Mouse (Mus musculus) MEL (cell line): ENCODE measurements around the gene Rsg1.

Source experiments
- CTCF ChIP-seq, 3 experiments: IDR thresholded peaks in 2 of 3; conservative IDR thresholded peaks in 1 of 3; 2 replicates each; pipeline ENCODE4 v1.5.1; 2011 to 2012; ENCODE audit warnings: low read length in 3 of 3, low read depth in 2 of 3, mild to moderate bottlenecking in 2 of 3, improper control_type of control experiment in 1 of 3, inconsistent platforms in 1 of 3, mixed read lengths in 1 of 3, moderate library complexity in 1 of 3; ENCODE audit not compliant: control insufficient read depth in 1 of 3, insufficient read depth in 1 of 3, poor library complexity in 1 of 3, severe bottlenecking in 1 of 3
- POLR2AphosphoS5 ChIP-seq: IDR thresholded peaks from 2 replicates; pipeline ENCODE4 v1.6.1; 2012; ENCODE audit warnings: low read depth, borderline replicate concordance, mild to moderate bottlenecking, inconsistent platforms, low read length, moderate library complexity, mixed read lengths

- peak; percentile 69 to 78 (median 71) for TF ChIP-seq CTCF (IDR thresholded peaks at IDR 0.05 in 2 of 3, conservative IDR thresholded peaks at IDR 0.05 in 1 of 3; ENCODE audit: control insufficient read depth in 1 of 3, insufficient read depth in 1 of 3, low read depth in 2 of 3, low read length in 3 of 3, poor library complexity in 1 of 3, severe bottlenecking in 1 of 3)
- no peak for TF ChIP-seq POLR2AphosphoS5
These were observed 54.1 kb downstream of the Rsg1 start for GRCm38 (mm10) chr4:141267837-141268236.
